Mouse (Mus musculus): Measurements from ENCODE around the gene Cnih4. TPM values are rescaled to one million over a fixed set of nuclear protein-coding genes. Genes with fewer than 3 reads are reported as not detected.
A peak's percentile ranks its signal among the peaks of the same experiment; 100 is the strongest.

The Cnih4 gene
- polyA plus RNA-seq, 1 experiment from 2014 or later, result 105 TPM

GRCm38 (mm10) chr1:181151541-181151940 lies 7.0 kb downstream of the Cnih4 start:
- Histone ChIP-seq H3K9me3 (ENCODE audit: low read depth, low read length) (no peaks in the 10 kb centered on the region), H3K27me3 (ENCODE audit: insufficient read depth, low read length) (no peaks in the 10 kb centered on the region), H3K4me3 (ENCODE audit: low read depth, low read length) (peak overlapping the region; percentile 87), H3K4me1 (ENCODE audit: insufficient read depth) (no peaks in the 10 kb centered on the region), H3K36me3 (ENCODE audit: insufficient read depth) (peaks cover 26% of the 10 kb centered on the region), H3K4me2 (peak overlapping the region; percentile 77), H3K27ac (ENCODE audit: low read depth) (no peak overlapping the region), H3K9ac (peak overlapping the region; percentile 94)
- TF ChIP-seq CTCF (IDR thresholded peaks at IDR 0.05; ENCODE audit: low read depth), result no peak
- no peak for DNase-seq
- ATAC-seq (ENCODE audit: insufficient read depth), result no peak
- 30% methylated on average over 5 of the region's 5 CpGs for WGBS

- Histone ChIP-seq H3K36me3 (ENCODE audit: insufficient read depth) (peaks cover 63% of the 10 kb centered on the region), H3K27ac (ENCODE audit: low read depth) (no peak overlapping the region), H3K4me2 (no peak overlapping the region), H3K27me3 (ENCODE audit: insufficient read depth, low read length) (no peaks in the 10 kb centered on the region), H3K9ac (no peak overlapping the region), H3K9me3 (ENCODE audit: low read depth, low read length) (no peaks in the 10 kb centered on the region), H3K4me3 (ENCODE audit: low read depth, low read length) (no peak overlapping the region), H3K4me1 (ENCODE audit: insufficient read depth) (no peaks in the 10 kb centered on the region)
- DNase-seq, result no peak
- ATAC-seq (ENCODE audit: insufficient read depth), result no peak
- WGBS, result 83% methylated on average over 2 of the region's 2 CpGs
- TF ChIP-seq CTCF (IDR thresholded peaks at IDR 0.05; ENCODE audit: low read depth), result no peak
Measured at GRCm38 (mm10) chr1:181167816-181168215, 23.3 kb downstream of the Cnih4 start.

DNA sequence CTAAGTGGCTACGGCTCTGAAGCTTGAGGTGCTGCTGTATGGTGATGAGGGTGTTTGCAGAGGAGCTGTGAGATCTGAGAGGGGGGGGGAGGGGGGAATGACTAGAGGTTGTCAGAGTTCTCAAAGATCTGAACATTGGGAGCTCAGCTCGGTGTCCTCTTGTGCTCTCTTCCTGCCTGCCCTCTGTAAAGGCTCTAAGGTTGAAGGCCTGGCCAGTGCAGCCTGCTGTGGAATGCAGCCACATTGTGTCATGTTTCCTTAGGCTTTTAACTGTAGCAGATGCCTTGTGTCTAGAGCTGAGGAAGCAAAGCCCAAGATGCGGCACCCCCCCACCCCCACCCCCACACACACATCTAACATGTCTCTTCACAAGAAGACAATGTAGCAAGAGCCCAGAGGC lies 23.9 kb downstream of the Cnih4 start:
- 70% methylated on average over 3 of the region's 3 CpGs for WGBS
- Histone ChIP-seq H3K27ac (ENCODE audit: low read depth) (no peak overlapping the region), H3K4me2 (no peak overlapping the region), H3K4me3 (ENCODE audit: low read depth, low read length) (no peak overlapping the region), H3K4me1 (ENCODE audit: insufficient read depth) (no peaks in the 10 kb centered on the region), H3K36me3 (ENCODE audit: insufficient read depth) (peaks cover 57% of the 10 kb centered on the region), H3K9me3 (ENCODE audit: low read depth, low read length) (no peaks in the 10 kb centered on the region), H3K27me3 (ENCODE audit: insufficient read depth, low read length) (no peaks in the 10 kb centered on the region), H3K9ac (no peak overlapping the region)
- DNase-seq (no peak), ATAC-seq (ENCODE audit: insufficient read depth) (no peak)
- TF ChIP-seq CTCF (IDR thresholded peaks at IDR 0.05; ENCODE audit: low read depth), result no peak

DNA sequence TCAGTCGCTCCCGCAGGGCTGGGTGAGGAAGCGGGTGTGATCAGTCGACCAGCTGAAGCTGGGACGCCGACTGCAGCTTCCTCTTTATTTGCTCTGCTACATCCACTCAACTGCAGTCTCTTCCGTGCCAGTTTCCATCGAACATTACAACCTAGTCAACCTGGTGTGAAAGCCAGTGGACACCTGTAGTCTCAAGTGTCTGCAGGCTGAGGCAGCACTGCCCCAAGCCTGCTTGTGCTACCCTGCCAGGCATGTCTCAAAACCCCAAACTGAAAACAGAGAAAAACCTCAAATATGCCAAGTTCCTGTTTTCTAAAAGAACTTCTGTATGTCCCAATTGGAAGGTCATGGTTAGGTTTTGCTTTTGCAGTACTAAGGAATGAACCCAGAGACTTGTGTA lies 25.7 kb downstream of the Cnih4 start:
- DNase-seq (no peak), ATAC-seq (ENCODE audit: insufficient read depth) (no peak)
- H3K4me3 ChIP-seq (ENCODE audit: low read depth, low read length), result no peak overlapping the region
- H3K9ac ChIP-seq, result no peak overlapping the region
- H3K27ac ChIP-seq (ENCODE audit: low read depth), result no peak overlapping the region
- WGBS, result 78% methylated on average over 8 of the region's 8 CpGs
- no peaks in the 10 kb centered on the region for H3K9me3 ChIP-seq (ENCODE audit: low read depth, low read length)
- no peak for TF ChIP-seq CTCF (IDR thresholded peaks at IDR 0.05; ENCODE audit: low read depth)
- H3K36me3 ChIP-seq (ENCODE audit: insufficient read depth), result peaks cover 53% of the 10 kb centered on the region
- no peaks in the 10 kb centered on the region for H3K4me1 ChIP-seq (ENCODE audit: insufficient read depth)
- no peak overlapping the region for H3K4me2 ChIP-seq
- no peaks in the 10 kb centered on the region for H3K27me3 ChIP-seq (ENCODE audit: insufficient read depth, low read length)

DNA sequence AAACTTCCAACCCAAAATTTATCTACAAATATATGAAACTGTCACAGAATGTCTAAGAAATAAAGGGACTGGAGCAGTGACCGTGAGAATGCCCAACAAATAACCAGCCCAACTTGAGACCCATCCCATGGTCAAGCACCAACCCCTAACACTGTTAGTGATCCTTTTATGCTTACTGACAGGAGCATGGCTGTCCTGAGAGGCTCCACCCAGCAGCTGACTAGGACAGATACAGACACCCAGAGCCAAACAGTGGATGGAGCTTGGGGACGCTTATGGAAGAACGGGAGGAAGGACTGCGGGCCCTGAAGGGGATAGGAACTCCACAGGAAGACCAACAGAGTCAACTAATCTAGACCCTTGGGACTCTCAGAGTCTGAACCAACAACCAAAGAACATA lies 44.4 kb downstream of the Cnih4 start:
- Histone ChIP-seq H3K4me2 (no peak overlapping the region), H3K4me1 (ENCODE audit: insufficient read depth) (no peaks in the 10 kb centered on the region), H3K4me3 (ENCODE audit: low read depth, low read length) (no peak overlapping the region), H3K27ac (ENCODE audit: low read depth) (no peak overlapping the region), H3K9me3 (ENCODE audit: low read depth, low read length) (no peaks in the 10 kb centered on the region), H3K36me3 (ENCODE audit: insufficient read depth) (peaks cover 85% of the 10 kb centered on the region), H3K9ac (no peak overlapping the region), H3K27me3 (ENCODE audit: insufficient read depth, low read length) (no peaks in the 10 kb centered on the region)
- TF ChIP-seq CTCF (IDR thresholded peaks at IDR 0.05; ENCODE audit: low read depth), result no peak
- ATAC-seq (ENCODE audit: insufficient read depth), result no peak
- DNase-seq, result no peak
- WGBS, result 90% methylated on average over 4 of the region's 4 CpGs

- TF ChIP-seq CTCF (IDR thresholded peaks at IDR 0.05; ENCODE audit: low read depth), result no peak
- no peak for ATAC-seq (ENCODE audit: insufficient read depth)
- Histone ChIP-seq H3K27me3 (ENCODE audit: insufficient read depth, low read length) (no peaks in the 10 kb centered on the region), H3K36me3 (ENCODE audit: insufficient read depth) (peaks cover 83% of the 10 kb centered on the region), H3K4me1 (ENCODE audit: insufficient read depth) (no peaks in the 10 kb centered on the region), H3K9ac (no peak overlapping the region), H3K4me2 (no peak overlapping the region), H3K4me3 (ENCODE audit: low read depth, low read length) (no peak overlapping the region), H3K9me3 (ENCODE audit: low read depth, low read length) (no peaks in the 10 kb centered on the region), H3K27ac (ENCODE audit: low read depth) (no peak overlapping the region)
- no peak for DNase-seq
- WGBS, result 79% methylated on average over 4 of the region's 4 CpGs
Measured at GRCm38 (mm10) chr1:181199446-181199845, 55.0 kb downstream of the Cnih4 start.

DNA sequence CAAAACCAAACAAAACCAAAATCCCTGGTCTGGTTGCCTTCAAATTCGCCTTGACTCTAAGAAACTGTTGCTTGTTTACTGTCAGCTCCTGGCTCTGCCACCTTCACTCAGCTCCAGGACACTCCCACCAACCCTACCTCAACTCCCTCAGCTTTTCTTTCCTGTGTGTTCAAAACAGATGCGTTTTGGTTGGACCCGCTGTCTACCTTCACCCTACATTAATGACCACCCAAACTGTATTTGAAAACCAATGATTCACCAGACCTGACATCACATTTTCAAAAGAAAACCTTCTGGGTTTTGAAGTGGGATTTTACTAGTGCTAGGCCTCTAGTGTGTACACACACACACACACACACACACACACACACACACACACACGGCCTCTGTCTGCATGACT lies 65.7 kb downstream of the Cnih4 start:
- H3K27ac ChIP-seq (ENCODE audit: low read depth), result no peak overlapping the region
- H3K4me2 ChIP-seq, result peak overlapping the region; percentile 87
- no peaks in the 10 kb centered on the region for H3K9me3 ChIP-seq (ENCODE audit: low read depth, low read length)
- WGBS, result 5% methylated on average over 4 of the region's 4 CpGs
- peaks cover 3% of the 10 kb centered on the region; the same call in 1 of the 2 replicates for H3K4me1 ChIP-seq (ENCODE audit: insufficient read depth)
- TF ChIP-seq CTCF (IDR thresholded peaks at IDR 0.05; ENCODE audit: low read depth), result no peak
- H3K9ac ChIP-seq, result peak overlapping the region; percentile 99
- ATAC-seq (ENCODE audit: insufficient read depth) (no peak), DNase-seq (no peak)
- peaks cover 29% of the 10 kb centered on the region for H3K36me3 ChIP-seq (ENCODE audit: insufficient read depth)
- H3K27me3 ChIP-seq (ENCODE audit: insufficient read depth, low read length), result no peaks in the 10 kb centered on the region
- peak overlapping the region; percentile 99 for H3K4me3 ChIP-seq (ENCODE audit: low read depth, low read length)
